Mouse (Mus musculus) heart, adult 11 months (tissue): ENCODE data around the gene Nexmif.
"Not testable (repeated sequence)": the region's sequence is repeated elsewhere in the genome, so short reads cannot be mapped to it uniquely, and the experiment has no call there.

Source experiments
- DNase-seq: peaks from one replicate; pipeline ENCODE4 v3.0.0; 2022

Nexmif gene

GRCm38 (mm10) chrX:104200736-104201591, at the start of gene Nexmif:
Gene Nexmif, minus strand, starts transcription at chrX:104201185.
- peak; percentile 84 for DNase-seq

DNA sequence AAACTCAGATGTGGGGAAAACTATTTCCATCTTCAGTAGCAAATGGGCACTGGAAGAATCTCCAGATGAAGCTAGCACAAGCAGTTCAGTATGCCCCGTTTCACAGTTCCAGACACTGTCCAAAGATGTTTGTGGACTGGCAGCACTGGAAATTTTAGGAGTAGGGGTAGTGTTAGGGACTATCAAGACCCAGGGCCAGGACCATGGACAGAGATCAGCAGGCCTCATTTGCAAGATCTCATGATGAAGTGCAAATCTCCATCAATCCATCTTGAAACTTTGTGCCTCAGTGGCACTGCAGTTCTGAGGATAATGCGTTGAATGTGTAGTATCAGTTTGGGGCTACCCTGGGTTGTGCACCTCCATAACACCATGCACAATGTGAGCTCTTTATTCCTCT, 7.7 kb upstream of the Nexmif start:
- no peak for DNase-seq

- DNase-seq: no peak
Observed at GRCm38 (mm10) chrX:104201592-104202139, 681 bp upstream of the Nexmif start.

GRCm38 (mm10) chrX:104200388-104200735, 623 bp downstream of the Nexmif start:
- peak; percentile 87 for DNase-seq

GRCm38 (mm10) chrX:104199611-104200387, 1.2 kb downstream of the Nexmif start:
- no peak for DNase-seq

DNA sequence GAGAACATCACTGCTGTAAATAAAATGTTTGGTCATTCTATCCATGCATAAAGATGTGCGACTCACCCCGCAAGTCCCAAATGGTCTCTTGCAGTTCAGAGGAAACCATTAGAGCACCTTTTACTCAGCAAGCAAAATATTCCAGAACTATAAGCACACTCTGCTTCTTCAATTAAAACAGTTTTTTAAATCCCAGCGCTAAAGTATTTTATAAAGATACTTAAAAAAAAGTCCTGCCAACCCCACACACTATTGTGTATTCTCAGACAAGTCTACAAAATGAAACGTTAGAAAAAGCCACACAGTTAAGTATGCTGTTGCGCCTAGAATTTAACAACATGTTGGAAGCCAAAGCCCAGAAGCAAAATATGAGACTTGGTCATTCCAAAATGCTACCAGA, 1.9 kb downstream of the Nexmif start:
- DNase-seq: no peak

GRCm38 (mm10) chrX:104196561-104196960, 4.4 kb downstream of the Nexmif start:
- no peak for DNase-seq

GRCm38 (mm10) chrX:104179257-104179656, 21.7 kb downstream of the Nexmif start:
- DNase-seq: no peak

GRCm38 (mm10) chrX:104150072-104150471, 50.9 kb downstream of the Nexmif start:
- DNase-seq: no peak

DNA sequence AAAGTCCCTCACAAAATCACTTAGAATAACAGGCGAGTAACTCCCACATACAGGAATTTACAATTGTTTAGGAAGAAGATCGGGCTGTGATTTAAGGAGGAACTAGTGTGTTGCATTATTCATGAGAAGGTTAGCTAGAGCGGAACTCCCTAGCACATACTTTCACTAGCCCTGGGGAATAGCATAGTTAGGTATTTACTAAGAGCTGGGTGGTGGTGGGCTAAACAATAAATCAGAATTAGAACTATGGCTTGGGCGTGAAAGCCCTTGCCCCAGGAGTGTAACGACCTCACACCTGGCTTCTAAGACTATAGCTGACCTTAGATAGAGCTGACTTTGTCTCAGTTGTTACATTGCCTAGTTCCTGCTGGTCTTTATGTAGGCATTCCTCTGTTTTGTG, 85.7 kb downstream of the Nexmif start:
- not testable (repeated sequence) for DNase-seq

- no peak for DNase-seq
Observed at GRCm38 (mm10) chrX:104114596-104114995, 86.4 kb downstream of the Nexmif start.

DNA sequence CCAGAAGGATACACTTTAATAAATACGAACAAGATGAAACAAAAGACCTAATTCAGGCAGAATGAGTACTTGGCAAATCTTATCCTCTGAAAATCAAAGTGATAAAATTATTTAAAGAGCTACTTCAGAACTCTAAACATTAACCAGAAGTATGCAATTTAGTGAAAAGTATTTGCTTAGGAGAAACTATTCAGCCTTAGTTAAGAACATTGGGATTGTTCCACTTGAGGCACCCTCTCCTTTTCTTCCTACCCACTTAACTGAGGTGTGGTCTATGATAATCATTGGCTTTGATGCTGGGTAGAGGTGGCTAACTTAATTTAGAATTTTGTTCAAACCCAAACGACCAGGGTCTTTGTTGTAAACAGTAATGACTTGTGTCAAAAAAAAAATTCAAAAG, 146.1 kb downstream of the Nexmif start:
- DNase-seq: no peak

DNA sequence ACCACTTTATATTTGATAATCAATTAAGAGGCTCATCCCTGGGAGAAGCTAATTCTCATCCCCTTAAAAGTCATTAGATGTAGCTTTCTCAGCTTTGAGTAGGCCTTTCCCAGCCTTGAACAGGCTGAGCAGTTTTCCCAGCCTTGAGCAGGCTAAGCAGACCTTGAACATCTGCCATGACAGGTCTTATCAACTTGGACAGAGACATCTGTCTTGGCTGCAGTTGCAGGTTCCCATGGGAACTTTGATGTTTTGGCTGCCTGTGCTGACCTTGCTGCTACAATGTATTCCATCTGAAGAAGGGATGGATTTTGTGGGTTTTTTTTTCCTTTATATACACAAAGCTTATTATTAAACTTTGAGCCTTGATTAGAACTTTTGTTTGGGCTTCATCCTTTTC, 160.7 kb downstream of the Nexmif start:
- DNase-seq: peak; percentile 95

GRCm38 (mm10) chrX:104033843-104034242, 167.1 kb downstream of the Nexmif start:
- no peak for DNase-seq

DNA sequence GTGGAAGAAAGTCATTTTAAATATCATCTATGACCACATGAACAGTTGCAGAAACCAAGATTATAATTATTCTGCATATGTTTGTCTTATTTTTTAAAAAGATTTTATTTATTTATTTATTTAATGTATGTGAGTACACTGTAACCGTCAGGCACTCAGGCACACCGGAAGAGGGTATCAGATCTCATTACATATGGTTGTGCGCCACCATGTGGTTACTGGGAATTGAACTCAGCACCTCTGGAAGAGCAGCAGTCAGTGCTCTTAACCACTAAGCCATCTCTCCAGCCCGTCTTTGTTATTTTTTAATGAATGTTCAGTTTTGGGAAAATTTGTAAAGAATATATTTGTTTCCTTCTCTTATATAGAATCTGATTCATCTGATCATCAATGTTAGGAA, 168.2 kb downstream of the Nexmif start:
- no peak for DNase-seq
